7 mouse cellular contexts compared by ENCODE assay signal in genomic region chr11:115512407-115513183, GRCm38 (mm10). TPM values are rescaled to one million over a fixed set of nuclear protein-coding genes. Genes with fewer than 3 reads are reported as not detected.
DNase-seq lines count a peak whose midpoint lies in the region; ATAC-seq lines count a peak whose summit lies in the region.

No protein-coding gene starts in this region.

- ATAC-seq in heart, embryonic 11.5 days (replicated peaks; ENCODE audit: insufficient number of reproducible peaks, low FRiP score, low TSS enrichment) = no peak
- ATAC-seq in limb, embryonic 15.5 days (ENCODE audit: insufficient number of reproducible peaks, low FRiP score, low TSS enrichment, low read depth) = no peak
- no peak for ATAC-seq in midbrain, embryonic 16.5 days

- H3K27ac ChIP-seq in heart, embryonic 11.5 days (ENCODE audit: low read depth, low read length) = peak overlapping the region; percentile 89
- peak overlapping the region; percentile 2; the same call in 1 of the 2 replicates for H3K27ac ChIP-seq in limb, embryonic 15.5 days
- peak overlapping the region; percentile 94 for H3K27ac ChIP-seq in midbrain, embryonic 16.5 days (ENCODE audit: low read length)

- no peaks in the 10 kb centered on the region for H3K36me3 ChIP-seq in heart, embryonic 11.5 days (ENCODE audit: control insufficient read depth, insufficient read depth, low read length)
- H3K36me3 ChIP-seq in limb, embryonic 15.5 days = no peaks in the 10 kb centered on the region
- no peaks in the 10 kb centered on the region for H3K36me3 ChIP-seq in midbrain, embryonic 16.5 days (ENCODE audit: control insufficient read depth, insufficient read depth, low read length)

- 33% methylated on average over 8 of the region's 8 CpGs for WGBS in heart, embryonic 11.5 days (ENCODE audit: insufficient replicate concordance)
- 23% methylated on average over 8 of the region's 8 CpGs for WGBS in limb, embryonic 15.5 days
- WGBS in midbrain, embryonic 16.5 days = 10% methylated on average over 8 of the region's 8 CpGs

- H3K9me3 ChIP-seq in heart, embryonic 11.5 days (replicated peaks; ENCODE audit: control insufficient read depth, low read length) = no peaks in the 10 kb centered on the region
- no peaks in the 10 kb centered on the region for H3K9me3 ChIP-seq in limb, embryonic 15.5 days
- H3K9me3 ChIP-seq in midbrain, embryonic 16.5 days (replicated peaks; ENCODE audit: control insufficient read depth, low read length, poor library complexity, severe bottlenecking) = no peaks in the 10 kb centered on the region

- peaks cover 48% of the 10 kb centered on the region for H3K4me1 ChIP-seq in heart, embryonic 11.5 days (ENCODE audit: control insufficient read depth, insufficient read depth, low read length)
- peaks cover 37% of the 10 kb centered on the region for H3K4me1 ChIP-seq in limb, embryonic 15.5 days
- H3K4me1 ChIP-seq in midbrain, embryonic 16.5 days (ENCODE audit: control insufficient read depth, insufficient read depth, low read length) = peaks cover 32% of the 10 kb centered on the region

- H3K4me3 ChIP-seq in heart, embryonic 11.5 days (ENCODE audit: low read depth, low read length) = peak overlapping the region; percentile 100
- H3K4me3 ChIP-seq in limb, embryonic 15.5 days = peak overlapping the region; percentile 99
- H3K4me3 ChIP-seq in midbrain, embryonic 16.5 days (ENCODE audit: low read depth, low read length) = peak overlapping the region; percentile 97

- peak; percentile 32 to 35 for DNase-seq in CD8-positive naive resting alpha-beta T cell, adult 2 months (ENCODE audit: low read depth in 2 of 2, low spot score in 2 of 2)
- peak; percentile 65 for DNase-seq in adipocyte (ENCODE audit: low spot score)
- peak; percentile 58 for DNase-seq in thymus, postnatal 0 days (ENCODE audit: low spot score)
- DNase-seq in layer of hippocampus, postnatal 25 days (ENCODE audit: extremely low spot score in 1 of 2, low spot score in 1 of 2) = no peak

- peak overlapping the region; percentile 90 for H3K4me2 ChIP-seq in heart, embryonic 11.5 days
- H3K4me2 ChIP-seq in limb, embryonic 15.5 days = peak overlapping the region; percentile 75
- H3K4me2 ChIP-seq in midbrain, embryonic 16.5 days (ENCODE audit: low read length) = peak overlapping the region; percentile 89

- H3K9ac ChIP-seq in heart, embryonic 11.5 days (ENCODE audit: low read depth, low read length) = peak overlapping the region; percentile 97
- H3K9ac ChIP-seq in limb, embryonic 15.5 days = peak overlapping the region; percentile 89; the same call in 1 of the 2 replicates
- H3K9ac ChIP-seq in midbrain, embryonic 16.5 days (ENCODE audit: low read depth, low read length) = peak overlapping the region; percentile 99

- H3K27me3 ChIP-seq in heart, embryonic 11.5 days (ENCODE audit: control insufficient read depth, insufficient read depth, low read length) = no peaks in the 10 kb centered on the region
- H3K27me3 ChIP-seq in limb, embryonic 15.5 days = no peaks in the 10 kb centered on the region
- no peaks in the 10 kb centered on the region for H3K27me3 ChIP-seq in midbrain, embryonic 16.5 days (ENCODE audit: control insufficient read depth, insufficient read depth, low read depth, low read length)

RNA-seq across cellular contexts. Expression of gene Jpt1, which starts 1.6 kb away (rescaled TPM):
- polyA plus RNA-seq in heart, embryonic 11.5 days (2014; fragmentation: Nextera tagmentation; extraction: Ambion mirVana) = 434 and 457 TPM in 2 replicates
- polyA plus RNA-seq in limb, embryonic 15.5 days (2015; fragmentation: Nextera tagmentation; extraction: Ambion mirVana) = 495 and 589 TPM in 2 replicates
- 1,597 and 1,674 TPM in 2 replicates for polyA plus RNA-seq in midbrain, embryonic 16.5 days (2015; fragmentation: Nextera tagmentation; extraction: Ambion mirVana)
- polyA plus RNA-seq in thymus, postnatal 0 days (2015; fragmentation: Nextera tagmentation; extraction: Ambion mirVana) = 603 and 612 TPM in 2 replicates
- total RNA-seq in layer of hippocampus, postnatal 25 days (2021) = 100 to 1,000 TPM; 134 to 165 TPM

RNA-seq across cellular contexts. Expression of gene Nt5c, which starts 20.9 kb away (rescaled TPM):
- polyA plus RNA-seq in heart, embryonic 11.5 days (2014; fragmentation: Nextera tagmentation; extraction: Ambion mirVana) = 70.5 and 76.3 TPM in 2 replicates
- 81.6 and 82.1 TPM in 2 replicates for polyA plus RNA-seq in limb, embryonic 15.5 days (2015; fragmentation: Nextera tagmentation; extraction: Ambion mirVana)
- polyA plus RNA-seq in midbrain, embryonic 16.5 days (2015; fragmentation: Nextera tagmentation; extraction: Ambion mirVana) = 100 and 104 TPM in 2 replicates
- polyA plus RNA-seq in thymus, postnatal 0 days (2015; fragmentation: Nextera tagmentation; extraction: Ambion mirVana) = 210 and 221 TPM in 2 replicates
- 10 to 100 TPM; 68.8 to 70.4 TPM for total RNA-seq in layer of hippocampus, postnatal 25 days (2021)

RNA-seq across cellular contexts. Expression of gene Sumo2, which starts 23.5 kb away (rescaled TPM):
- 702 and 712 TPM in 2 replicates for polyA plus RNA-seq in heart, embryonic 11.5 days (2014; fragmentation: Nextera tagmentation; extraction: Ambion mirVana)
- polyA plus RNA-seq in limb, embryonic 15.5 days (2015; fragmentation: Nextera tagmentation; extraction: Ambion mirVana) = 765 and 837 TPM in 2 replicates
- polyA plus RNA-seq in midbrain, embryonic 16.5 days (2015; fragmentation: Nextera tagmentation; extraction: Ambion mirVana) = 1,000 and 1,072 TPM in 2 replicates
- polyA plus RNA-seq in thymus, postnatal 0 days (2015; fragmentation: Nextera tagmentation; extraction: Ambion mirVana) = 1,265 and 1,278 TPM in 2 replicates
- total RNA-seq in layer of hippocampus, postnatal 25 days (2021) = 100 to 1,000 TPM; 329 to 353 TPM

RNA-seq across cellular contexts. Expression of gene Armc7, which starts 37.1 kb away (rescaled TPM):
- 5.1 and 5.7 TPM in 2 replicates for polyA plus RNA-seq in heart, embryonic 11.5 days (2014; fragmentation: Nextera tagmentation; extraction: Ambion mirVana)
- 7.2 and 7.8 TPM in 2 replicates for polyA plus RNA-seq in limb, embryonic 15.5 days (2015; fragmentation: Nextera tagmentation; extraction: Ambion mirVana)
- polyA plus RNA-seq in midbrain, embryonic 16.5 days (2015; fragmentation: Nextera tagmentation; extraction: Ambion mirVana) = 19.6 and 23.1 TPM in 2 replicates
- 30.0 and 34.5 TPM in 2 replicates for polyA plus RNA-seq in thymus, postnatal 0 days (2015; fragmentation: Nextera tagmentation; extraction: Ambion mirVana)
- 10 to 100 TPM in 1 of 2 experiments, 1 to 10 TPM in 1; 9.3 to 10.3 TPM for total RNA-seq in layer of hippocampus, postnatal 25 days (2021)

RNA-seq across cellular contexts. Expression of gene Slc16a5, which starts 50.3 kb away (rescaled TPM):
- polyA plus RNA-seq in heart, embryonic 11.5 days (2014; fragmentation: Nextera tagmentation; extraction: Ambion mirVana) = not detected in 2 replicates
- not detected in 2 replicates for polyA plus RNA-seq in limb, embryonic 15.5 days (2015; fragmentation: Nextera tagmentation; extraction: Ambion mirVana)
- polyA plus RNA-seq in midbrain, embryonic 16.5 days (2015; fragmentation: Nextera tagmentation; extraction: Ambion mirVana) = 0.19 TPM in 1 of 2 replicates, not detected in the other
- 206 and 207 TPM in 2 replicates for polyA plus RNA-seq in thymus, postnatal 0 days (2015; fragmentation: Nextera tagmentation; extraction: Ambion mirVana)
- not detected for total RNA-seq in layer of hippocampus, postnatal 25 days (2021)

Comparison
In these comparisons a context has a peak if more than half of its experiments do, and no peak if none do; other contexts are left out.
1. DNase-seq: peak in CD8-positive naive resting alpha-beta T cell, adult 2 months (2 of 2), adipocyte (single experiment) and thymus, postnatal 0 days (single experiment); none in layer of hippocampus, postnatal 25 days (0 of 2).
2. H3K27ac ChIP-seq: peak in every context shown above with its lines; median percentile 94 in midbrain, embryonic 16.5 days; 89 in heart, embryonic 11.5 days; 2 in limb, embryonic 15.5 days.
3. Peak in every context shown above with its lines, with median percentiles within 50 percentile points of each other: H3K4me2 ChIP-seq, H3K4me3 ChIP-seq and H3K9ac ChIP-seq.